Mouse (Mus musculus): ENCODE results near the gene Srpr. TPM values are rescaled to one million over a fixed set of nuclear protein-coding genes. Genes with fewer than 3 reads are reported as not detected.
A peak's percentile ranks its signal among the peaks of the same experiment; 100 is the strongest.

Gene Srpr
- 55.1 and 59.0 TPM in 2 replicates for polyA plus RNA-seq (2014; fragmentation: Nextera tagmentation; extraction: Ambion mirVana)

DNA sequence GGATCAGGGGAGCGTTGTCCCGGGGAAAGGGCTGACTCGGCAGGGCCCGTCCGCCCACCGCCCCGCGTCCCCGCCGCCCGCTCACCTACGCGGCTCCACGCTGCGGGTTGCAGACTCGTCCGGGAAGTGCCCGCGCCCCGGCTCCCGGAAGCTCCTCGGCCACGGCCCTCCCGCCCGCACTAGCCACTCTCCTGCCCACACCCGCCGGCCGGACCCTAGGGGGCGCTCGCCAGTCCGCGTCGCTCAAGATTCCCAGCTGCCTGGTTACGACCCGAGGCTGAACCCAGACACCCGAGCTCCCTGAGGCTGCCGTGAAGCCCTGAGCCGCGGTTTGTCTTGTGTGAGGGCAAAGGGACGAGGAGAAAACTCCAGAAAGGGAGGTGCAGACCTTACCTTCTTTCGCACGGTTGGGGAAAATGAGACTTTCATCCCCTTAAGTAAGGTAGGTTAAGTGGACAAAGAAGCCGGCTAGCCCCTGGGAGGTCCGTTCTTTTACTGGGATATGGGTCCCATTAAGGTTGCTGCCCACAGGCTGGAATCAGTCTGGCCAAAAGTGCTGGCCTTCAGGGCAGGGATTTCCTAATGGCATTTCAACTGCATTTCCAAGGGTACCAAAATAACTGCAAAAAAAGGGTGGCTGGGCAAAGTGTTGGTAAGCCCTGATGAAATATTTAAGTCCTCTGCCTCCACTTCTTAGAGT, at the start of gene Srpr, which contains the start of gene Tirap:
Gene Srpr (plus strand): TSS at position 404 of the 700 bp plus-strand sequence.
Gene Tirap (minus strand): TSS at position 520 of the 700 bp plus-strand sequence.
- Histone ChIP-seq H3K36me3 (ENCODE audit: control insufficient read depth, insufficient read depth, low read length) (peaks cover 7% of the 10 kb centered on the region), H3K4me3 (ENCODE audit: low read depth, low read length) (peak within 1 kb of the TSS; percentile 57), H3K27me3 (replicated peaks; ENCODE audit: control insufficient read depth, insufficient read depth, low read length) (no peaks in the 10 kb centered on the region), H3K4me2 (ENCODE audit: low read length) (peak within 1 kb of the TSS; percentile 55), H3K4me1 (ENCODE audit: control insufficient read depth, insufficient read depth, low read length) (peaks cover 9% of the 10 kb centered on the region), H3K27ac (ENCODE audit: low read depth, low read length) (no peak within 1 kb of the TSS), H3K9me3 (replicated peaks; ENCODE audit: control insufficient read depth, low read length) (no peaks in the 10 kb centered on the region), H3K9ac (ENCODE audit: low read length) (peak within 1 kb of the TSS; percentile 71)
- ATAC-seq (peak; percentile 96), DNase-seq (ENCODE audit: low spot score) (peak; percentile 77)
- WGBS: under 1% methylated on average over 42 of the region's 44 CpGs

DNA sequence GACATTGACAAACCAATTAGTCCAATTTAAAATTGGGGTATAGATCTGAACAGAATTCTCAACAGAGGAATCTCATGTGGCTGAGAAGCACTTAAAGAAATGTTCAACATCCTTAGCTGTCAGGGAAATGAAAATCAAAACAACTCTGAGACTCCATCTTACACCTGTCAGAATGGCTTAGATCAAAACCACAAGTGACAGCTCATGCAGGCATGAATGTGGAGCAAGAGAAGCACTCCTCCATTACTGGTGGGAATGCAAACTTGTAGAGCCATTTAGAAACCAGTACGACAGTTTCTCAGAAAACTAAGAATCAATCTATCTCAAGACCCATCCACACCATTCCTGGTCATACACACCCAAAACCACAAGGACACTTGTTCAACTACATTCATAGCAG, 47.1 kb upstream of the Srpr start:
- Histone ChIP-seq H3K27me3 (replicated peaks; ENCODE audit: control insufficient read depth, insufficient read depth, low read length) (no peaks in the 10 kb centered on the region), H3K9ac (ENCODE audit: low read length) (no peak overlapping the region), H3K4me2 (ENCODE audit: low read length) (no peak overlapping the region), H3K9me3 (replicated peaks; ENCODE audit: control insufficient read depth, low read length) (no peaks in the 10 kb centered on the region), H3K36me3 (ENCODE audit: control insufficient read depth, insufficient read depth, low read length) (no peaks in the 10 kb centered on the region), H3K4me3 (ENCODE audit: low read depth, low read length) (no peak overlapping the region), H3K4me1 (ENCODE audit: control insufficient read depth, insufficient read depth, low read length) (no peaks in the 10 kb centered on the region), H3K27ac (ENCODE audit: low read depth, low read length) (no peak overlapping the region)
- ATAC-seq: no peak
- no peak for DNase-seq (ENCODE audit: low spot score)
- 94% methylated on average over 1 of the region's 1 CpGs for WGBS

GRCm38 (mm10) chr9:35156002-35156710, 43.8 kb upstream of the Srpr start:
- H3K36me3 ChIP-seq (ENCODE audit: control insufficient read depth, insufficient read depth, low read length): no peaks in the 10 kb centered on the region
- no peak overlapping the region for H3K4me2 ChIP-seq (ENCODE audit: low read length)
- no peaks in the 10 kb centered on the region for H3K27me3 ChIP-seq (replicated peaks; ENCODE audit: control insufficient read depth, insufficient read depth, low read length)
- H3K9me3 ChIP-seq (replicated peaks; ENCODE audit: control insufficient read depth, low read length): no peaks in the 10 kb centered on the region
- no peaks in the 10 kb centered on the region for H3K4me1 ChIP-seq (ENCODE audit: control insufficient read depth, insufficient read depth, low read length)
- 94% methylated on average over 5 of the region's 5 CpGs for WGBS
- H3K9ac ChIP-seq (ENCODE audit: low read length): no peak overlapping the region
- no peak overlapping the region for H3K4me3 ChIP-seq (ENCODE audit: low read depth, low read length)
- no peak overlapping the region for H3K27ac ChIP-seq (ENCODE audit: low read depth, low read length)
- ATAC-seq: no peak
- DNase-seq (ENCODE audit: low spot score): no peak

DNA sequence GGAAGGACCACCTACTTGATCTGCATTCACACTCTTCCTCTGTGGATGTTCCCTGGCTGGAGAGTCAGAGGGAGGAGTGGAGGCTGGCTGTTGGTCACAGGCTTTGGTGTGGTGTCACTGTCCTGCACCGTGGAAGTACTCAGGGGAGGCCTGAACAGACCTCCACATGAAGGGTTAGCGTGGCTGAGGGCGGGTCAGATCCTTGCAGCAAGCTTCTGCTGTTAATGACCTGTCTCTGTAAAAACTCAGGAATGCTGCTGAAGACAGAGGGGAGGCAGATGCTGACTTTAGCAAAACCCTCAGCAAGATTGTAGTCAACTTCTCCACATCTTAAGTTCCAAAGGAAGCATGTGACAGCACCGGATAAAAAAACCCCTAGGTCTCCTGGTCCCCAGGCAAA, 43.1 kb upstream of the Srpr start:
- Histone ChIP-seq H3K9ac (ENCODE audit: low read length) (no peak overlapping the region), H3K36me3 (ENCODE audit: control insufficient read depth, insufficient read depth, low read length) (no peaks in the 10 kb centered on the region; the same call in 1 of the 2 replicates), H3K4me3 (ENCODE audit: low read depth, low read length) (no peak overlapping the region), H3K27me3 (replicated peaks; ENCODE audit: control insufficient read depth, insufficient read depth, low read length) (no peaks in the 10 kb centered on the region), H3K4me2 (ENCODE audit: low read length) (no peak overlapping the region), H3K9me3 (replicated peaks; ENCODE audit: control insufficient read depth, low read length) (no peaks in the 10 kb centered on the region), H3K4me1 (ENCODE audit: control insufficient read depth, insufficient read depth, low read length) (no peaks in the 10 kb centered on the region), H3K27ac (ENCODE audit: low read depth, low read length) (no peak overlapping the region)
- no peak for DNase-seq (ENCODE audit: low spot score)
- WGBS: 89% methylated on average over 4 of the region's 4 CpGs
- ATAC-seq: no peak

GRCm38 (mm10) chr9:35158477-35158876, 41.5 kb upstream of the Srpr start:
- H3K4me3 ChIP-seq (ENCODE audit: low read depth, low read length): no peak overlapping the region
- H3K9ac ChIP-seq (ENCODE audit: low read length): no peak overlapping the region
- no peaks in the 10 kb centered on the region for H3K27me3 ChIP-seq (replicated peaks; ENCODE audit: control insufficient read depth, insufficient read depth, low read length)
- H3K4me2 ChIP-seq (ENCODE audit: low read length): no peak overlapping the region
- ATAC-seq: no peak
- WGBS: 79% methylated on average over 3 of the region's 3 CpGs
- H3K27ac ChIP-seq (ENCODE audit: low read depth, low read length): no peak overlapping the region
- H3K9me3 ChIP-seq (replicated peaks; ENCODE audit: control insufficient read depth, low read length): no peaks in the 10 kb centered on the region
- peaks cover 4% of the 10 kb centered on the region for H3K36me3 ChIP-seq (ENCODE audit: control insufficient read depth, insufficient read depth, low read length)
- DNase-seq (ENCODE audit: low spot score): no peak
- H3K4me1 ChIP-seq (ENCODE audit: control insufficient read depth, insufficient read depth, low read length): no peaks in the 10 kb centered on the region

DNA sequence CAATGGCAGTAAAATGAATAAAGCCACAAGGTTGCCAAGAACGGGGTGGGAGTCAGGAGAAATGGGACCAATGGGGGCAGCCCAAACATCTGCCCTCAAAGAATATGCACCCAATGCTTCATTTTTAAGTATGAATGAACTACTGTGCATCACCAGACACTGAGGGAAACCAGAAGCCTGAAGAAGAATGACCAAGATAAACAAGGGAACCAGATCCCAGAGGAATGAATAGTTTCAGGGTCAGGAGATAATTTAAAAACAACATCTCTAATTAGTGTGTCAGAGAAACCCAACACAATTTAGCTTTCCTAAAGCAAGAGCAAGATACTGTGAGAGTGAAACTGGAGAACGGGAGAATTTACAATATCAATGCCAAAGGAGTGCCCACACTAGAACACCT, 39.3 kb upstream of the Srpr start:
- Histone ChIP-seq H3K36me3 (ENCODE audit: control insufficient read depth, insufficient read depth, low read length) (peaks cover 4% of the 10 kb centered on the region), H3K27ac (ENCODE audit: low read depth, low read length) (no peak overlapping the region), H3K4me2 (ENCODE audit: low read length) (no peak overlapping the region), H3K27me3 (replicated peaks; ENCODE audit: control insufficient read depth, insufficient read depth, low read length) (no peaks in the 10 kb centered on the region), H3K4me3 (ENCODE audit: low read depth, low read length) (no peak overlapping the region), H3K9ac (ENCODE audit: low read length) (no peak overlapping the region), H3K4me1 (ENCODE audit: control insufficient read depth, insufficient read depth, low read length) (no peaks in the 10 kb centered on the region), H3K9me3 (replicated peaks; ENCODE audit: control insufficient read depth, low read length) (no peaks in the 10 kb centered on the region)
- no peak for DNase-seq (ENCODE audit: low spot score)
- WGBS: 75% methylated on average over 2 of the region's 2 CpGs
- ATAC-seq: no peak

- no peak overlapping the region for H3K27ac ChIP-seq (ENCODE audit: low read depth, low read length)
- no peak for ATAC-seq
- no peaks in the 10 kb centered on the region for H3K9me3 ChIP-seq (replicated peaks; ENCODE audit: control insufficient read depth, low read length)
- H3K9ac ChIP-seq (ENCODE audit: low read length): no peak overlapping the region
- H3K4me1 ChIP-seq (ENCODE audit: control insufficient read depth, insufficient read depth, low read length): no peaks in the 10 kb centered on the region
- no peak overlapping the region for H3K4me3 ChIP-seq (ENCODE audit: low read depth, low read length)
- 86% methylated on average over 7 of the region's 7 CpGs for WGBS
- H3K4me2 ChIP-seq (ENCODE audit: low read length): no peak overlapping the region
- H3K36me3 ChIP-seq (ENCODE audit: control insufficient read depth, insufficient read depth, low read length): peaks cover 4% of the 10 kb centered on the region
- DNase-seq (ENCODE audit: low spot score): no peak
- H3K27me3 ChIP-seq (replicated peaks; ENCODE audit: control insufficient read depth, insufficient read depth, low read length): no peaks in the 10 kb centered on the region
These were observed 38.3 kb upstream of the Srpr start for GRCm38 (mm10) chr9:35161721-35162120.

DNA sequence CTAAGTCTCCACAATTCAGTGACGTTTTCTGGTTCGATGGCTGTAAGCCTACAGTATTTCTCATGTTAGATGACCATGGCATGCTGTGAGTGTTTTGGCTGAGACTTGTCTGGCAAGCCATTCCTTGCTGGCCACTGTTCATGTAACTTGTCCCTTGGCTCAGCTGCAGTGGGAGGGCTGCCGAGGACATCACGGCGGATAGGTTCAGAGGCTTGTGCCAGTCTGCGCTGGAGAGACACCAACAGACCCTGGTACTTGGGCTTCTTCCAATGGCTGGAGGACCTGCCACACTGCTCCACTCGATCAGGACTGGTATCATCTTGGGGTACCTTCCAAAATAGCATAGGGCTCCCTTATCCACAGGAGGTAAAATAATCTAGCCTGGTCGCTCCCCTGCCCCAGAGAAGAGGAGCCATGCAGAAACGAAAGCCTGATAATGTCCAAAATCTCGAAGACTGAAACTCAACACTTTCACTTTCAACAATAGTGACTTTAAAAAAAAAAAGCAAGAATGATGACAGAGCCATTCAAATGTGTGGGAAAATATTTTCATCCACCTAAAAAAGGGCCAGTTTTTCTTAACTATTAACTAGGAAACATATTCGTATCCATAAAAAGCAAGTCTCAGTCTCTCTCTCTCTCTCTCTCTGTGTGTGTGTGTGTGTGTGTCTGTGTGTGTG, 36.8 kb upstream of the Srpr start:
- Histone ChIP-seq H3K4me1 (ENCODE audit: control insufficient read depth, insufficient read depth, low read length) (peaks cover 4% of the 10 kb centered on the region; the same call in 1 of the 2 replicates), H3K27ac (ENCODE audit: low read depth, low read length) (no peak overlapping the region), H3K27me3 (replicated peaks; ENCODE audit: control insufficient read depth, insufficient read depth, low read length) (no peaks in the 10 kb centered on the region), H3K4me2 (ENCODE audit: low read length) (no peak overlapping the region), H3K36me3 (ENCODE audit: control insufficient read depth, insufficient read depth, low read length) (peaks cover 4% of the 10 kb centered on the region), H3K9ac (ENCODE audit: low read length) (no peak overlapping the region), H3K9me3 (replicated peaks; ENCODE audit: control insufficient read depth, low read length) (no peaks in the 10 kb centered on the region), H3K4me3 (ENCODE audit: low read depth, low read length) (no peak overlapping the region)
- WGBS: 91% methylated on average over 11 of the region's 11 CpGs
- DNase-seq (ENCODE audit: low spot score) (no peak), ATAC-seq (no peak)

All from forebrain, embryonic 14.5 days (tissue).